Mouse (Mus musculus) bone marrow, adult 2 months (tissue): ENCODE results near the gene Atp2c1. TPM values are rescaled to one million over a fixed set of nuclear protein-coding genes. Genes with fewer than 3 reads are reported as not detected.

Experiments
- H3K27ac ChIP-seq: fragments of 200-500 bp; 2 replicates; pipeline ENCODE4 v1.5.1; 2012; ENCODE audit warnings: low read depth, mild to moderate bottlenecking, control low read depth, inconsistent platforms, low read length; ENCODE audit not compliant: control insufficient read depth, poor library complexity, insufficient read depth
- H3K4me1 ChIP-seq: fragments of 200-500 bp; 2 replicates; pipeline ENCODE4 v1.6.1; 2011; ENCODE audit warnings: low read length; ENCODE audit not compliant: control insufficient read depth, insufficient read depth
- H3K4me3 ChIP-seq: fragments of 200-500 bp; replicated peaks from 2 replicates; pipeline ENCODE3; 2011; ENCODE audit warnings: mild to moderate bottlenecking, low read depth, low read length, control low read depth; ENCODE audit not compliant: control insufficient read depth
- CTCF ChIP-seq: fragments of 200-500 bp; IDR thresholded peaks from 2 replicates; pipeline ENCODE4 v1.5.1; 2011; ENCODE audit warnings: low read length, control low read depth; ENCODE audit not compliant: control insufficient read depth, insufficient read depth
- POLR2A ChIP-seq: fragments of 200-500 bp; IDR thresholded peaks from 2 replicates; pipeline ENCODE4 v1.6.1; 2011; ENCODE audit warnings: low read depth, mild to moderate bottlenecking, control low read depth, low read length, borderline replicate concordance; ENCODE audit not compliant: control insufficient read depth
- WGBS: fragments of 180-500 bp; shearing (Covaris S2); methylation state at CpG from one replicate; pipeline ENCODE4 v1.1.7; 2018; 5-methylcytosine and 5-hydroxymethylcytosine counted together
- polyA plus RNA-seq: library from polyadenylated mRNA; stranded (reverse); fragments of >200 nt; gene quantifications from 2 replicates; pipeline ENCODE4 v1.2.4, GENCODE M21; 2011; ENCODE audit warnings: low replicate concordance; ENCODE audit not compliant: missing spikeins, insufficient read depth, insufficient read length

Atp2c1 gene
- polyA plus RNA-seq, 1 experiment, result 35.5 TPM

- no peaks in the 10 kb centered on the region for H3K4me1 ChIP-seq
- no peak overlapping the region for H3K4me3 ChIP-seq
- H3K27ac ChIP-seq, result no peak overlapping the region
- TF ChIP-seq POLR2A (no peak), CTCF (no peak)
- 66% methylated on average over 5 of the region's 5 CpGs for WGBS
Measured at GRCm38 (mm10) chr9:105374361-105374760, 152.8 kb downstream of the Atp2c1 start.

GRCm38 (mm10) chr9:105368605-105369004 is 158.5 kb downstream of the Atp2c1 start:
- WGBS, result 67% methylated on average over 3 of the region's 3 CpGs
- TF ChIP-seq POLR2A (no peak), CTCF (no peak)
- Histone ChIP-seq H3K27ac (no peak overlapping the region), H3K4me1 (no peaks in the 10 kb centered on the region), H3K4me3 (no peak overlapping the region)

- 82% methylated on average over 4 of the region's 4 CpGs for WGBS
- no peak overlapping the region for H3K4me3 ChIP-seq
- TF ChIP-seq CTCF (no peak), POLR2A (no peak)
- no peaks in the 10 kb centered on the region for H3K4me1 ChIP-seq
- no peak overlapping the region for H3K27ac ChIP-seq
Measured at GRCm38 (mm10) chr9:105366199-105366598, 160.9 kb downstream of the Atp2c1 start.

- 72% methylated on average over 5 of the region's 5 CpGs for WGBS
- no peaks in the 10 kb centered on the region for H3K4me1 ChIP-seq
- no peak overlapping the region for H3K4me3 ChIP-seq
- no peak overlapping the region for H3K27ac ChIP-seq
- no peak for TF ChIP-seq POLR2A
- TF ChIP-seq CTCF, result no peak
Measured at GRCm38 (mm10) chr9:105363520-105364231, 163.4 kb downstream of the Atp2c1 start.

- no peak overlapping the region for H3K27ac ChIP-seq
- 67% methylated on average over 2 of the region's 2 CpGs for WGBS
- H3K4me1 ChIP-seq, result no peaks in the 10 kb centered on the region
- H3K4me3 ChIP-seq, result no peak overlapping the region
- TF ChIP-seq POLR2A, result no peak
- no peak for TF ChIP-seq CTCF
Measured at GRCm38 (mm10) chr9:105362181-105362580, 164.9 kb downstream of the Atp2c1 start.

Other genes with a start within 250 kb of the Atp2c1 start
- 1.9 and 12.6 TPM in 2 replicates for gene Aste1, start 131.9 kb downstream of the Atp2c1 start, polyA plus RNA-seq
- not detected in 2 replicates for gene Nek11, start 131.8 kb downstream of the Atp2c1 start, polyA plus RNA-seq
- gene Pik3r4, start 115.7 kb upstream of the Atp2c1 start, polyA plus RNA-seq, result 7.4 and 11.3 TPM in 2 replicates